Mouse (Mus musculus) kidney, adult 2 months (tissue): ENCODE measurements at regions not wholly inside any gene's neighbourhood (a gene's known extent, or its start where the extent isn't known, plus 50 kb on each side); places are given as distances from the start of the nearest gene placed in this dataset.

Source experiments
- CTCF ChIP-seq: fragments of 200-500 bp; conservative IDR thresholded peaks from 2 replicates; pipeline ENCODE4 v1.5.1; 2011; ENCODE audit warnings: low read depth, mild to moderate bottlenecking, control low read depth, low read length, moderate library complexity, mixed read lengths; ENCODE audit not compliant: insufficient read depth, insufficient read length
- POLR2A ChIP-seq: fragments of 200-500 bp; IDR thresholded peaks from one replicate; pipeline ENCODE4 v1.6.1; 2011; ENCODE audit warnings: low read depth, low read length, control low read depth

DNA sequence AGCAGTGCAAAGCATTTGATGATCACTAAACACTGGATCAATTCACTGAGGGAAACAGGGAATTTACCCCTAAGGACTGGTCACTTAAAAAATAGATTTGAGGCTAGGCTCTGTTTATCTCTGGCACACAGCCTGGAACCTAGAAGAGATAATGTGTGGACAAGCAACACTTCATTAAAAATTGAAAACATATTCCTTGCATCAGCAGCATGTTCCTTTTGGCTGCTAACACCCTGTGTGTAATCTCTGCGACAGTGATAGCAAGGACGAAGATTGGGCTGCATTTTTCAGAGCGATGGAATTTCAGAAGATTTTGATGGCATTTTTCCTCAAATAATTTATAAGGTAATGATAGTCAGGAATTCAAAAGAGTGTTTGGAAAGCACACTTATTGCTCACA is 310.9 kb downstream of the Nova1 start:
- TF ChIP-seq CTCF, result no peak
- no peak for TF ChIP-seq POLR2A
